Mouse (Mus musculus) mature B cell (primary cell): Measurements from ENCODE around the gene Fam83e.

Experiments used
- in situ Hi-C: fragments of 300-500 bp; cut with MboI; formaldehyde crosslinking; loops from 2 replicates; pipeline ENCODE4 v1.14.3; 2019

Fam83e gene

GRCm38 (mm10) chr7:45720413-45721233 is at the start of gene Fam83e:
Fam83e (plus strand) TSS chr7:45721212.
- in situ Hi-C loops, result no loop called here

GRCm38 (mm10) chr7:45677627-45678295 is 43.3 kb upstream of the Fam83e start:
- in situ Hi-C loops, result no loop called here

- in situ Hi-C loops, result no loop called here
Measured at GRCm38 (mm10) chr7:45678513-45678912, 42.5 kb upstream of the Fam83e start.

GRCm38 (mm10) chr7:45679966-45680621 is 40.9 kb upstream of the Fam83e start:
- in situ Hi-C loops, result no loop called here

- in situ Hi-C loops, result no loop called here
Measured at GRCm38 (mm10) chr7:45681046-45681736, 39.8 kb upstream of the Fam83e start.

- in situ Hi-C loops, result no loop called here
Measured at GRCm38 (mm10) chr7:45682144-45683126, 38.6 kb upstream of the Fam83e start.

GRCm38 (mm10) chr7:45683396-45684050 is 37.5 kb upstream of the Fam83e start, which contains the start of gene Ntn5:
Ntn5 (plus strand) TSS chr7:45684022.
- in situ Hi-C loops, result no loop called here

GRCm38 (mm10) chr7:45685811-45686210 is 35.2 kb upstream of the Fam83e start:
- in situ Hi-C loops, result no loop called here

GRCm38 (mm10) chr7:45686841-45687240 is 34.2 kb upstream of the Fam83e start:
- in situ Hi-C loops, result no loop called here

- in situ Hi-C loops, result no loop called here
Measured at GRCm38 (mm10) chr7:45689099-45689498, 31.9 kb upstream of the Fam83e start.

GRCm38 (mm10) chr7:45689800-45690199 is 31.2 kb upstream of the Fam83e start:
- in situ Hi-C loops, result no loop called here

GRCm38 (mm10) chr7:45692364-45692763 is 28.6 kb upstream of the Fam83e start:
- in situ Hi-C loops, result no loop called here

- in situ Hi-C loops, result no loop called here
Measured at GRCm38 (mm10) chr7:45693921-45694591, 27.0 kb upstream of the Fam83e start, which contains the start of gene Sec1. Sec1 (minus strand) TSS chr7:45694402.

GRCm38 (mm10) chr7:45695098-45695497 is 25.9 kb upstream of the Fam83e start:
- in situ Hi-C loops, result no loop called here

- in situ Hi-C loops, result no loop called here
Measured at GRCm38 (mm10) chr7:45697894-45698293, 23.1 kb upstream of the Fam83e start.

- in situ Hi-C loops, result no loop called here
Measured at GRCm38 (mm10) chr7:45699523-45700141, 21.4 kb upstream of the Fam83e start, which contains the start of gene Car11. Car11 (plus strand) TSS chr7:45699843.

- in situ Hi-C loops, result no loop called here
Measured at GRCm38 (mm10) chr7:45700301-45701015, 20.6 kb upstream of the Fam83e start.

GRCm38 (mm10) chr7:45701072-45701471 is 19.9 kb upstream of the Fam83e start:
- in situ Hi-C loops, result no loop called here
